Mouse (Mus musculus): ENCODE results near the gene Osbp2.
A peak's percentile ranks its signal among the peaks of the same experiment; 100 is the strongest.

Osbp2 gene

GRCm38 (mm10) chr11:3759433-3759832 is 104.3 kb downstream of the Osbp2 start:
- no peak for DNase-seq (ENCODE audit: low spot score in 2 of 2)

DNA sequence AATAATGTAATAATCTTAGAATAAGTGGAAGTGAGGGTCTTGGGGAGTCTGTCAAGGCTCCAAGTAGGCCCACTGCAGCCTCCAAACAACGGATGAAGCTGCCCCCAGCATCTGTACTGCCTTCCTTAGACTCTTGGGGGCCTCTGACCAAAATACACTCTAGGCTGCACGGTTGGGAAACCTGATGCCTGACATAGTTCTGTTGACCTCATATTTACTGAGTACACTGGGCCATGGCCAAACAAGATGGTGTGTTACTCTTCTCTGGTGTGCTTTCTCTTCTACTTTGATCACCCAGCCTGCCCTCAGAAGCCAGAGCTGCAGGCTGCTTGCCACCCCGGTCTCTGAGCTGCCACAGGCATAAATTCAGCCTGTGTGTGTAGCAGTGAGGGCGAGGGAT is 108.4 kb downstream of the Osbp2 start:
- DNase-seq (ENCODE audit: low spot score in 2 of 2) = no peak

DNA sequence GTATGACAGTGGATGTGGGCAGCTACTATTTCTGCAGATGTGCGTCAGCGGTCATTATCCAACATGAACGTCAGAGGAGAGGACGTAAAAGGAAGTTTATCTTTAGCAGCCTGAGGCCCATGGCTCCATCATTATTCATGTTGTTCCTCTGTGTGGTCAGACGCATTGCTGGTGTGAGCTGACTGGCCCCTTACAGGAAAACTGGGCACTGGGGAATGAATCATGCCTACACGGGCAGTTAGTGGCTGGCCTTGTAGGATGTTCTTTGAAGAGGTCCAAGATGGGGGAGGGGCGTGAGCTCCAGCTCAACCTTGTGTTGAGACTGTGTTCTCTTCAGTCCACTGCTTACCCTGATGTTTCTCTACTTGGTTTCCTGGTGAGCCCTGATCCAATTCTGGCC is 109.0 kb downstream of the Osbp2 start:
- no peak for DNase-seq (ENCODE audit: low spot score in 2 of 2)

DNA sequence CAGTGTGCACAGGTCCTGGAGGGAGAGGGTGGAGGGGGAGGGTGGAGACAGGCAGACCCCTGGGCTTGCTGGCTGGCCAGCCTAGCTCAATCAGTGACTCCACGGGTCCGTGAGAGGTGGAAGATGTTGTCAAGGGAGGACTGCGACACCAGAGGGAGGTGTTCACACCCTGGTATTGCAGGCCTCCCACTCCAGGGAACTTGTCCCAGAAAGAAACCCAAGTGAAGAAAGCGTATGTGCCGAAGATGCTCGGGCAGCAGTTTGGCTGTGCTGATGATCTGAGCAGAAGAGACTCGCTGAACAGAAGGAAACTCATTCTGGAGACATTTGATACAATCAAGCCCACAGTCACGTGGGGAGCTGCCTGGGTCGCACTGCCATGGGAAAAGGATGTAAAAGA is 109.8 kb downstream of the Osbp2 start:
- no peak for DNase-seq (ENCODE audit: low spot score in 2 of 2)

DNA sequence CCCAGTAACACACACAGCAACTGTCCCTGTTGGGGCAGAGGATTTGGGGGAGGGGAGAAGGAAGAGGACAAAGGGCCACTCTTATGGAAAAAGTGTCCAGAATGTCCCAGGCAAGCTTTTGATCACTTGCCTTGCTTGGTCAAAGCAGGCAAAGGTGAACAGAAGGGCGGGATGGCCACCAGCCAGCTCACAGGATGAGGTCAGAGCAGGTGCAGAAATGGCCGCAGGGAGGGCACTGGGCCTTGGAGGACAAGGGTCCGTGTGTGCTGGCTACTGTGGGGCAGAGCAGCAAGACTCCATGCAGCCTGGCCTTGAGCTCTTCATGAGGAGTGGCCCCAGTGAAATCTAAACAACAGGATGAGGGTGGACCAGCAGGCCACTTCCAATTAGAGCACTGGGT is 110.9 kb downstream of the Osbp2 start:
- DNase-seq (ENCODE audit: low spot score in 2 of 2) = no peak

DNA sequence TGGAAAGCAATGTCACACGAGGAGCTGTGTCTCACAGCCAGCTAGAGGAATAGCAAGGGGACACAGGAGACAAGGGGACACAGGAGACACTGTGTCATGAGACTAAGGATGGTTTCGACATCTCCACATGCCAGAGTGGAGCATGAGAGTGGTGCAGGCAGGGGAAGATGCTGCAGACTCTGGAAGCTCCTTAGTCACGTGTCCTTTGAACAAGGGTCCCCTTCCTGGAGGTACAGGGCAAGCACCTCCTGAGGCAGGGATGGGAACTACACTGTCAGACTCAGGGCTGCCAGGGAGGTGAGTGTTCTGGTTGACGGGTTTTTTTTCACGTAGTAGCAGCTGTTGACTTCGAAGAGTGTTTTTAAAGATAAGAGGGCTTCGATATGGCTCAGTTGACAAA is 113.9 kb downstream of the Osbp2 start:
- no peak for DNase-seq (ENCODE audit: low spot score in 2 of 2)

GRCm38 (mm10) chr11:3742449-3742848 is 121.3 kb downstream of the Osbp2 start:
- no peak for DNase-seq (ENCODE audit: low spot score in 2 of 2)

GRCm38 (mm10) chr11:3741183-3741582 is 122.5 kb downstream of the Osbp2 start:
- DNase-seq (ENCODE audit: low spot score in 2 of 2) = no peak

GRCm38 (mm10) chr11:3738778-3739177 is 124.9 kb downstream of the Osbp2 start:
- DNase-seq (ENCODE audit: low spot score in 2 of 2) = no peak

DNA sequence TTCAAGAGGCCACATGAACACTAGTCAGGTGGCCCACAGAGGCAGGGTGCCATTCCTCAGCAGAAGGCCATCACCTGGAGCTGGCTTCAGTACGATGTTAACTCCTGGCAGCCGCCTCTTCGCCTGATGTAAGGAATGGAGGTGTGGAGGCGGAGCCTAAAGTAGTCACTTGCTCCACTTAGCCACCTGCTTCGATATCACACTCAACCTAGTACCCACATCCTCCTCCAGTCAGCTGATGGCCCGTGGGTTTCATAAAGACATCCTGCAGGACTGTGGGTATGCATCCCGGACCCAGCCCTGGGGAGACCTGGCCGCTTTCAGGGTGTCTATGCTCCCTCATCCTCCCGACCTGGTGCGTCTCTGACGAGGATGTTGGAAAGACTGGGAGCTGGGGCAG is 128.0 kb downstream of the Osbp2 start:
- DNase-seq (ENCODE audit: low spot score in 2 of 2) = no peak

GRCm38 (mm10) chr11:3733933-3734636 is 129.6 kb downstream of the Osbp2 start:
- DNase-seq (ENCODE audit: low spot score in 2 of 2) = no peak

GRCm38 (mm10) chr11:3731469-3731868 is 132.2 kb downstream of the Osbp2 start:
- no peak for DNase-seq (ENCODE audit: low spot score in 2 of 2)

- no peak for DNase-seq (ENCODE audit: low spot score in 2 of 2)
These were observed 136.1 kb downstream of the Osbp2 start for GRCm38 (mm10) chr11:3727438-3728105.

GRCm38 (mm10) chr11:3725331-3726054 is 138.2 kb downstream of the Osbp2 start:
- DNase-seq (ENCODE audit: low spot score in 2 of 2) = no peak

DNA sequence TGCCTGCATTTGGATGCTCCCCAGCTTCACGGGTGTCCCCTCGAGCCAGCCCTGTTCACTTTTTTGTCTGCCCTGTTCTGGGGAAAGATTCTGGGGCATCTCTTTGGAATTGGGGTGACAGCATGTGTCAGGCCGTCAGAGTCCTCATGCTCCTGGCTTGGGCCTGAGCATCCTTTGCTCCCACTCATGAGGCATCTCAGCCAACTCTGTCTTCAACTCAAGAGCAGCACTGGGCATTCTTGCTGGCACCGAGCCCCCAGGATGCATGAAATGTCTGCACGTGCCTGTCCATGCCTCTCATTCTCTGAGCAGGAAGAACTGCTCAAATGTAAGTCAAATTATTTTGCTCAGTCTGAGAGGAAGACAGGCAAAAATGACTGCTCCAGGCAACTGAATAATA is 139.0 kb downstream of the Osbp2 start:
- DNase-seq (ENCODE audit: low spot score in 2 of 2) = no peak

DNA sequence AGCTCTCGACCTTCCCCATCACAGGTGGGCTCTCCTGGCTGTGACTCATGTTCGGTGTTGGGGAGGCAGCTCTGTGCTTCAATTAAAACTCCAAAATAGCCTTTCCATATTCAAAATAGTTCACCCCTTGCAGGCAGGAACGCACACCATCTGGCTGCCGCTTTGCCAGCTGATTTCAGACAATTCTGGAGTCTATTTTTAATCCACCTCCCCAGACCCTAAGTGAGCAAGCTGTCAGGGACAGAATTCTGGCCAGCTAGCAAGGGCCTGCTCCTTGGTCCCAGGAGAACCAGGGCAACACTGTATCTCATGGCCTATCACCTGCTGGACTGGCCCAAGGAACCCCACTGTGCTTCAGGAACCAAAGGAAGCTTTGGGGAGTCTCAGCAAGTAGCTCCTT is 139.8 kb downstream of the Osbp2 start:
- peak in 1 of 2 experiments; percentile 43 for DNase-seq (ENCODE audit: low spot score in 2 of 2)

- DNase-seq (ENCODE audit: low spot score in 2 of 2) = no peak
These were observed 140.8 kb downstream of the Osbp2 start for GRCm38 (mm10) chr11:3722861-3723260.

GRCm38 (mm10) chr11:3722036-3722435 is 141.7 kb downstream of the Osbp2 start:
- no peak for DNase-seq (ENCODE audit: low spot score in 2 of 2)

- DNase-seq (ENCODE audit: low spot score in 2 of 2) = no peak
These were observed 147.0 kb downstream of the Osbp2 start for GRCm38 (mm10) chr11:3716662-3717061.

GRCm38 (mm10) chr11:3714486-3714885 is 149.2 kb downstream of the Osbp2 start:
- DNase-seq (ENCODE audit: low spot score in 2 of 2) = peak in 1 of 2 experiments; percentile 70

- DNase-seq (ENCODE audit: low spot score in 2 of 2) = no peak
These were observed 153.5 kb downstream of the Osbp2 start for GRCm38 (mm10) chr11:3710203-3710602.

- no peak for DNase-seq (ENCODE audit: low spot score in 2 of 2)
These were observed 156.6 kb downstream of the Osbp2 start for GRCm38 (mm10) chr11:3707057-3707456.

GRCm38 (mm10) chr11:3704404-3704803 is 159.3 kb downstream of the Osbp2 start:
- no peak for DNase-seq (ENCODE audit: low spot score in 2 of 2)

Data from frontal cortex, postnatal 14 days (tissue).